Mouse (Mus musculus) kidney, embryonic 16.5 days (tissue): ENCODE results near the gene Olfr329-ps. TPM values are rescaled to one million over a fixed set of nuclear protein-coding genes. Genes with fewer than 3 reads are reported as not detected.
"Not testable (repeated sequence)": the region's sequence is repeated elsewhere in the genome, so short reads cannot be mapped to it uniquely, and the experiment has no call there.

ENCODE experiments used
- ATAC-seq: fragments of 200-750 bp; cut with Nextera tagmentation; 2 replicates; pipeline ENCODE4 v1.8.0; 2017; ENCODE audit warnings: moderate TSS enrichment; ENCODE audit not compliant: low FRiP score, low TSS enrichment
- H3K27ac ChIP-seq: fragments of 300-500 bp; sonication (generic); 2 replicates; pipeline ENCODE4 v1.5.1; 2014; ENCODE audit warnings: low read length
- H3K27me3 ChIP-seq: fragments of 300-500 bp; sonication (generic); 2 replicates; pipeline ENCODE4 v1.6.1; 2014; ENCODE audit warnings: low read length, control low read depth, mixed read lengths; ENCODE audit not compliant: insufficient read depth
- H3K36me3 ChIP-seq: fragments of 300-500 bp; sonication (generic); 2 replicates; pipeline ENCODE4 v1.6.1; 2014; ENCODE audit warnings: low read length, control low read depth, mixed read lengths; ENCODE audit not compliant: insufficient read depth
- H3K4me1 ChIP-seq: fragments of 300-500 bp; sonication (generic); 2 replicates; pipeline ENCODE4 v1.6.1; 2014; ENCODE audit warnings: low read length, control low read depth, mixed read lengths; ENCODE audit not compliant: insufficient read depth
- H3K4me2 ChIP-seq: fragments of 300-500 bp; sonication (generic); replicated peaks from 2 replicates; pipeline ENCODE4 v1.6.1; 2014; ENCODE audit warnings: low read depth, low read length
- H3K4me3 ChIP-seq: fragments of 300-500 bp; sonication (generic); 2 replicates; pipeline ENCODE4 v1.5.1; 2014; ENCODE audit warnings: mild to moderate bottlenecking, low read length
- H3K9ac ChIP-seq: fragments of 300-500 bp; sonication (generic); replicated peaks from 2 replicates; pipeline ENCODE4 v1.6.1; 2014; ENCODE audit warnings: low read length
- H3K9me3 ChIP-seq: fragments of 300-500 bp; sonication (generic); 2 replicates; pipeline ENCODE4 v1.6.1; 2016; ENCODE audit warnings: low read length, control low read depth
- WGBS: fragments of 180-500 bp; shearing (Covaris S2); extraction: QIAGEN DNeasy Blood & Tissue Kit; methylation state at CpG from one replicate; pipeline ENCODE4 v1.1.7; 2014; 5-methylcytosine and 5-hydroxymethylcytosine counted together
- polyA plus RNA-seq: library from polyadenylated mRNA; unstranded; fragments of >200 nt; fragmentation: Nextera tagmentation; extraction: Ambion mirVana; gene quantifications from 2 replicates; pipeline ENCODE4 v1.2.1, GENCODE M21; 2015

Olfr329-ps gene
- polyA plus RNA-seq, 1 experiment from 2014 or later: not detected

GRCm38 (mm10) chr11:58518916-58519315 lies 27.3 kb downstream of the Olfr329-ps start:
- 95% methylated on average over 15 of the region's 18 CpGs for WGBS
- not testable (repeated sequence) for H3K4me2 ChIP-seq, H3K27ac ChIP-seq, H3K4me3 ChIP-seq, H3K36me3 ChIP-seq, H3K4me1 ChIP-seq, H3K9ac ChIP-seq, ATAC-seq, H3K27me3 ChIP-seq, H3K9me3 ChIP-seq

- H3K4me3 ChIP-seq, ATAC-seq, H3K4me1 ChIP-seq, H3K4me2 ChIP-seq, H3K27me3 ChIP-seq, H3K27ac ChIP-seq, H3K9me3 ChIP-seq, H3K36me3 ChIP-seq, H3K9ac ChIP-seq: not testable (repeated sequence)
- 91% methylated on average over 19 of the region's 19 CpGs for WGBS
These were observed 37.2 kb downstream of the Olfr329-ps start for GRCm38 (mm10) chr11:58509058-58509457.

- H3K9ac ChIP-seq, ATAC-seq, H3K36me3 ChIP-seq, H3K4me3 ChIP-seq, H3K27ac ChIP-seq, H3K27me3 ChIP-seq, H3K4me2 ChIP-seq, H3K9me3 ChIP-seq, H3K4me1 ChIP-seq: not testable (repeated sequence)
These were observed 43.8 kb downstream of the Olfr329-ps start, which contains the start of gene Olfr331 for GRCm38 (mm10) chr11:58502472-58502871. Olfr331 (minus strand) TSS chr11:58502572.

GRCm38 (mm10) chr11:58499290-58499689 lies 46.9 kb downstream of the Olfr329-ps start:
- Histone ChIP-seq H3K4me1 (no peaks in the 10 kb centered on the region), H3K9me3 (no peaks in the 10 kb centered on the region), H3K9ac (no peak overlapping the region), H3K4me2 (no peak overlapping the region), H3K27ac (no peak overlapping the region), H3K27me3 (no peaks in the 10 kb centered on the region), H3K4me3 (no peak overlapping the region), H3K36me3 (no peaks in the 10 kb centered on the region)
- no peak for ATAC-seq
- WGBS: 46% methylated on average over 3 of the region's 3 CpGs

GRCm38 (mm10) chr11:58498761-58499160 lies 47.5 kb downstream of the Olfr329-ps start:
- Histone ChIP-seq H3K4me3 (no peak overlapping the region), H3K9ac (no peak overlapping the region), H3K4me2 (no peak overlapping the region), H3K27ac (no peak overlapping the region), H3K9me3 (no peaks in the 10 kb centered on the region), H3K36me3 (no peaks in the 10 kb centered on the region), H3K27me3 (no peaks in the 10 kb centered on the region), H3K4me1 (no peaks in the 10 kb centered on the region)
- no peak for ATAC-seq
- 82% methylated on average over 9 of the region's 9 CpGs for WGBS

- WGBS: 64% methylated on average over 2 of the region's 2 CpGs
- no peak within 1 kb of the TSS for H3K4me3 ChIP-seq
- no peak within 1 kb of the TSS for H3K9ac ChIP-seq
- ATAC-seq: no peak
- no peaks in the 10 kb centered on the region for H3K36me3 ChIP-seq
- no peaks in the 10 kb centered on the region for H3K9me3 ChIP-seq
- H3K4me1 ChIP-seq: no peaks in the 10 kb centered on the region
- no peak within 1 kb of the TSS for H3K27ac ChIP-seq
- H3K4me2 ChIP-seq: no peak within 1 kb of the TSS
- H3K27me3 ChIP-seq: no peaks in the 10 kb centered on the region
These were observed 53.8 kb downstream of the Olfr329-ps start, which contains the start of gene Olfr332 for GRCm38 (mm10) chr11:58492455-58492854. Olfr332 (minus strand) TSS chr11:58492555.

Other genes starting within 250 kb of the Olfr329-ps start
- 30.1 and 33.3 TPM in 2 replicates for gene Zfp692, start 239.4 kb downstream of the Olfr329-ps start, polyA plus RNA-seq
- 40.9 and 43.8 TPM in 2 replicates for gene Zfp672, start 216.1 kb downstream of the Olfr329-ps start, polyA plus RNA-seq
- 41.2 and 41.8 TPM in 2 replicates for gene Sh3bp5l, start 215.7 kb downstream of the Olfr329-ps start, polyA plus RNA-seq
- gene Lypd8, start 167.4 kb downstream of the Olfr329-ps start, polyA plus RNA-seq: 0.21 and 0.27 TPM in 2 replicates
- gene 1810065E05Rik, start 125.3 kb downstream of the Olfr329-ps start, polyA plus RNA-seq: not detected in 2 replicates
- not detected in 2 replicates for gene Gm12253, start 113.9 kb downstream of the Olfr329-ps start, polyA plus RNA-seq
- not detected in 2 replicates for gene Lypd9, start 93.5 kb downstream of the Olfr329-ps start, polyA plus RNA-seq
- not detected in 2 replicates for gene Olfr30, start 84.2 kb downstream of the Olfr329-ps start, polyA plus RNA-seq
- gene Olfr332, start 53.9 kb downstream of the Olfr329-ps start, polyA plus RNA-seq: not detected in 2 replicates
- not detected in 2 replicates for gene Olfr331, start 43.9 kb downstream of the Olfr329-ps start, polyA plus RNA-seq
- not detected in 2 replicates for gene Olfr330, start 11.6 kb downstream of the Olfr329-ps start, polyA plus RNA-seq
- gene Olfr328, start 9.2 kb upstream of the Olfr329-ps start, polyA plus RNA-seq: 0.14 TPM in 1 of 2 replicates, not detected in the other
- not detected in 2 replicates for gene Olfr224, start 24.1 kb upstream of the Olfr329-ps start, polyA plus RNA-seq
- not detected in 2 replicates for gene Olfr325, start 31.3 kb upstream of the Olfr329-ps start, polyA plus RNA-seq
- not detected in 2 replicates for gene Olfr324, start 48.7 kb upstream of the Olfr329-ps start, polyA plus RNA-seq
- gene 2210407C18Rik, start 69.7 kb upstream of the Olfr329-ps start, polyA plus RNA-seq: not detected in 2 replicates
- gene Olfr323, start 84.1 kb upstream of the Olfr329-ps start, polyA plus RNA-seq: not detected in 2 replicates
- 0.10 TPM in 1 of 2 replicates, not detected in the other for gene Trim58, start 94.0 kb upstream of the Olfr329-ps start, polyA plus RNA-seq
- gene Olfr322, start 112.4 kb upstream of the Olfr329-ps start, polyA plus RNA-seq: 0.04 and 0.12 TPM in 2 replicates
- 0.05 TPM in 1 of 2 replicates, not detected in the other for gene Olfr320, start 134.7 kb upstream of the Olfr329-ps start, polyA plus RNA-seq
- not detected in 2 replicates for gene Olfr319, start 152.7 kb upstream of the Olfr329-ps start, polyA plus RNA-seq
- not detected in 2 replicates for gene Olfr318, start 177.6 kb upstream of the Olfr329-ps start, polyA plus RNA-seq
- not detected in 2 replicates for gene Olfr317, start 192.8 kb upstream of the Olfr329-ps start, polyA plus RNA-seq
- gene Olfr316, start 206.3 kb upstream of the Olfr329-ps start, polyA plus RNA-seq: not detected in 2 replicates
- not detected in 2 replicates for gene Olfr315, start 226.8 kb upstream of the Olfr329-ps start, polyA plus RNA-seq
- not detected in 2 replicates for gene Olfr314, start 236.5 kb upstream of the Olfr329-ps start, polyA plus RNA-seq